Mouse (Mus musculus) liver, embryonic 11.5 days (tissue): ENCODE measurements at regions not wholly inside any gene's neighbourhood (a gene's known extent, or its start where the extent isn't known, plus 50 kb on each side); places are given as distances from the start of the nearest gene placed in this dataset.

Source experiments
- ATAC-seq: fragments of 200-750 bp; cut with Nextera tagmentation; replicated peaks from 2 replicates; pipeline ENCODE4 v1.8.0; 2017; ENCODE audit warnings: moderate number of reproducible peaks, mild to moderate bottlenecking, moderate TSS enrichment, moderate library complexity; ENCODE audit not compliant: low FRiP score
- DNase-seq: peaks from one replicate; pipeline ENCODE4 v3.0.0-alpha.2; 2017; ENCODE audit warnings: low spot score
- H3K27ac ChIP-seq: fragments of 300-500 bp; sonication (generic); 2 replicates; pipeline ENCODE4 v1.5.1; 2014; ENCODE audit warnings: mild to moderate bottlenecking, low read depth, low read length, control low read depth
- H3K27me3 ChIP-seq: fragments of 300-500 bp; sonication (generic); replicated peaks from 2 replicates; pipeline ENCODE4 v1.6.1; 2014; ENCODE audit warnings: low read length, mixed read lengths; ENCODE audit not compliant: control insufficient read depth, insufficient read depth
- H3K36me3 ChIP-seq: fragments of 300-500 bp; sonication (generic); 2 replicates; pipeline ENCODE4 v1.6.1; 2014; ENCODE audit warnings: mild to moderate bottlenecking, low read length, moderate library complexity, mixed read lengths; ENCODE audit not compliant: control insufficient read depth, insufficient read depth
- H3K4me1 ChIP-seq: fragments of 300-500 bp; sonication (generic); replicated peaks from 2 replicates; pipeline ENCODE4 v1.6.1; 2014; ENCODE audit warnings: low read length, mixed read lengths; ENCODE audit not compliant: control insufficient read depth, insufficient read depth
- H3K4me2 ChIP-seq: fragments of 300-500 bp; sonication (generic); 2 replicates; pipeline ENCODE4 v1.6.1; 2014; ENCODE audit warnings: mild to moderate bottlenecking, control low read depth, moderate library complexity
- H3K4me3 ChIP-seq: fragments of 300-500 bp; sonication (generic); 2 replicates; pipeline ENCODE4 v1.5.1; 2014; ENCODE audit warnings: low read depth, low read length, control low read depth
- H3K9ac ChIP-seq: fragments of 300-500 bp; sonication (generic); 2 replicates; pipeline ENCODE4 v1.6.1; 2014; ENCODE audit warnings: low read depth, low read length, control low read depth
- H3K9me3 ChIP-seq: fragments of 300-500 bp; sonication (generic); 2 replicates; pipeline ENCODE4 v1.6.1; 2016; ENCODE audit warnings: low read length, inconsistent platforms, mixed read lengths; ENCODE audit not compliant: control insufficient read depth
- WGBS: fragments of 180-500 bp; shearing (Covaris S2); extraction: QIAGEN DNeasy Blood & Tissue Kit; methylation state at CpG from one replicate; pipeline ENCODE4 v1.1.7; 2014; 5-methylcytosine and 5-hydroxymethylcytosine counted together

DNA sequence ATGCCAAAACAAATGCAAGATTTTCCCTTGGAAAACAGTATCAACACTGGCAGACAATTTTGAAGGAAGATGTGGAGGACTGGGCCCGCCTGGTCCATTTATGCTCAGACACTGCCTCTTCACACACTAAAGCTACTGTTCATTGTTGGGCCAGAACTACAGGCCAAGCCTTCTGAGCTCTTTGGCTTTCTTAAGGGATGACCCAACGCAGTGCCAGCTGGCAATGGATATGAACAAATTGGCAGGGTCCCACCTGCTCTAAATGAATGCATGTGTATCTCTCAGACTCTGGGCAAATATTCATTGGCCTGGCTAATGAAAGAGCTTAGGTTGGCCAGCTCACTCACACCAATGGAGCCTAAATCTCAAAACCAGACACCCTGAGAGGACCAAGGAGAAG, 190.0 kb upstream of the Sfrp2 start:
- WGBS = 85% methylated on average over 2 of the region's 2 CpGs
- H3K9ac ChIP-seq = no peak overlapping the region
- no peaks in the 10 kb centered on the region for H3K9me3 ChIP-seq
- H3K4me3 ChIP-seq = no peak overlapping the region
- no peaks in the 10 kb centered on the region for H3K27me3 ChIP-seq
- no peak overlapping the region for H3K4me2 ChIP-seq
- no peaks in the 10 kb centered on the region for H3K4me1 ChIP-seq
- no peak for DNase-seq
- H3K36me3 ChIP-seq = no peaks in the 10 kb centered on the region
- ATAC-seq = no peak
- no peak overlapping the region for H3K27ac ChIP-seq

DNA sequence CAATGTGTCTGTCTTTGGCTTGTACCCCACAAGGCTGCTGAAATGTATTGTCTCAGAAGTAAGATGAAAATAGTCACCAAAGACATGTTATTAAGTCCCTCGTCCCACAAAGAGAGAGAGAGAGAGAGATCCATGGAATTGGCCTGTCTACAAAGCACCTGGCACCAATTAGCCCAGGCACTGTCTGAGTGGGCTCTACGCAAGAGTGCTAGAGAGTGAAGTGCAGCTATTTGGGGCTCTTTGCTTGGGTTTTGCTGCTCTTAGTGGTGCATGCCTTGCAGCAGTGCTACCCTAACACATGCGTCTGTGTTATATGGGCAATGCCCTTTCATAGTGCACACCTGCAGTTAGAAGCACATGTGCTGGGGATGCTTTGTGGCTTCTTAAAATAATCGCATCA, 185.4 kb upstream of the Sfrp2 start:
- Histone ChIP-seq H3K36me3 (no peaks in the 10 kb centered on the region), H3K27me3 (no peaks in the 10 kb centered on the region), H3K4me3 (no peak overlapping the region), H3K4me1 (no peaks in the 10 kb centered on the region), H3K9ac (no peak overlapping the region), H3K9me3 (no peaks in the 10 kb centered on the region), H3K4me2 (no peak overlapping the region), H3K27ac (no peak overlapping the region)
- ATAC-seq (no peak), DNase-seq (no peak)
- WGBS = 74% methylated on average over 4 of the region's 4 CpGs

DNA sequence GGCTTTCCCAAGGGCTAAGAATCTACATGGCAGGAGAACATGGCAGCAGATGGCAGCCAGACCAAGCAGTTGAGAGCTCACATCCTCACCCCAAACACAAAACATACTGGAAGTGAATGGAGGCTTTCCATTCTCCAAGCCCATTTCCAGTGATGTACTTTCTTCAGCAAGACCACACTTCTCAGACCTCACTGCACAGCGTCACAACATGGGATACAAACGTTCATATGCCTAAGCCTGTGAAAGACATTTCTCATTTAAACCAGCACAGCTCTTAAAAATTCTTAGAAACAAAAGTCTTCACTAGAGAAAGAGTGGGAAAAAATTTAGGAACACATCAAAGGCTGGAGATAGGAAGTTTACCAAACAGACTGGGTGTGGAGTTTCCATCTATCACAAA, 183.9 kb upstream of the Sfrp2 start:
- WGBS = 59% methylated on average over 2 of the region's 2 CpGs
- Histone ChIP-seq H3K36me3 (no peaks in the 10 kb centered on the region), H3K4me3 (no peak overlapping the region), H3K27me3 (no peaks in the 10 kb centered on the region), H3K9me3 (no peaks in the 10 kb centered on the region), H3K4me2 (no peak overlapping the region), H3K4me1 (no peaks in the 10 kb centered on the region), H3K9ac (no peak overlapping the region), H3K27ac (no peak overlapping the region)
- DNase-seq (no peak), ATAC-seq (no peak)

DNA sequence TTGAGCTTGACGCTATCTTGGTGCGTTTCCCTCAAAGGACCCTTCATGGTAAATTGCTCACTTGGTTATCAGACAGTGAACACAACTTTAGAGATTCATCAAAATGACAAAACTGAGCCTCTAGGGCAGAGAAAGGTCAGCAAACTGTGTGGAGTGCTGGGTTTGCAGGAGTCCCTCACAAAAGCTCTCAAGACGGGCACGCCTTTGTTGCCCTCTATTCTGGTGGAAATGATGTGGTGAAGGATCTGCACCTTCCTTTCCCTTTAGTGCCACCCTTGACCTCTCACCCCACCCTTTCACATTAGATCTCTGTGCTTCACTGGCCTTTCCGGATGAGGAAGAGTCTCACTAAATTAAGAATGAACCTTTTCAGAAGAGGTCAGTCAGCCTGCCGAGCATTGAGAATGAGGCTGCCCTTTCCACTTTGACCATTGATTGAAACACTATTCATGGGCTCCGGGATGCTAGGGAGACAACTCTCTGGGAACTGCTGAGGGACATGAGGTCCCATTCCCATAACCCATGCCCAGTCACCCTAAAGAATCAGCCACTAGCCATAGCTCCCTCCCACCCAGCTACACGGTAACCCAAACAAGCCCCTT, 182.9 kb upstream of the Sfrp2 start:
- no peak overlapping the region for H3K4me3 ChIP-seq
- H3K36me3 ChIP-seq = no peaks in the 10 kb centered on the region
- H3K9ac ChIP-seq = no peak overlapping the region
- H3K27ac ChIP-seq = no peak overlapping the region
- no peaks in the 10 kb centered on the region for H3K4me1 ChIP-seq
- DNase-seq (no peak), ATAC-seq (no peak)
- no peaks in the 10 kb centered on the region for H3K9me3 ChIP-seq
- H3K4me2 ChIP-seq = no peak overlapping the region
- H3K27me3 ChIP-seq = no peaks in the 10 kb centered on the region
- 65% methylated on average over 8 of the region's 8 CpGs for WGBS

GRCm38 (mm10) chr3:83586086-83586485, 180.0 kb upstream of the Sfrp2 start:
- 84% methylated on average over 5 of the region's 5 CpGs for WGBS

DNA sequence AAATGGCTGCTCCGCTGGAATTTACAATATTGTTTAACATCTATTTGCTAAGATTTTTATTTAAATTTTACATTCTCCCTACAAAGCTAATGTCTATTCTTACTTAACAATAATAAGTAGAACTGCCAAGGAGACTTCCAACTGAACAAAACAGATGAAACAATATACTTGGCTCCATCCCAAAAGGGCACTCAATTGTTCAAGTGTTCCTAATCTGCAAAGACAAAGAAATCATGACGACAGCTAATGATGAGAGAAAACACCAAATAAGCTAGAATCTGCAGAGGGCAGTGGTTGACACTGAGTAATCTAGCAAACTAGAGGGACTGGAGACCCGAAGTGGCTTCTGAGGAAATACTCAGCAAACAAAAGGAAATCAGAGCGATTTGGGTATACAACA, 179.6 kb upstream of the Sfrp2 start:
- H3K9me3 ChIP-seq = no peaks in the 10 kb centered on the region; the same call in 1 of the 2 replicates
- H3K4me3 ChIP-seq = no peak overlapping the region
- ATAC-seq (no peak), DNase-seq (no peak)
- no peak overlapping the region for H3K9ac ChIP-seq
- H3K27ac ChIP-seq = no peak overlapping the region
- no peaks in the 10 kb centered on the region for H3K36me3 ChIP-seq
- no peaks in the 10 kb centered on the region for H3K4me1 ChIP-seq
- no peak overlapping the region for H3K4me2 ChIP-seq
- WGBS = 65% methylated on average over 4 of the region's 4 CpGs
- no peaks in the 10 kb centered on the region for H3K27me3 ChIP-seq

More at GRCm38 (mm10) chr3:83586086-83586485, 180.0 kb upstream of the Sfrp2 start:
- Histone ChIP-seq H3K36me3 (no peaks in the 10 kb centered on the region), H3K4me2 (no peak overlapping the region), H3K4me1 (no peaks in the 10 kb centered on the region), H3K27me3 (no peaks in the 10 kb centered on the region), H3K9ac (no peak overlapping the region), H3K9me3 (no peaks in the 10 kb centered on the region), H3K27ac (no peak overlapping the region), H3K4me3 (no peak overlapping the region)
- DNase-seq = no peak
- ATAC-seq = no peak

DNA sequence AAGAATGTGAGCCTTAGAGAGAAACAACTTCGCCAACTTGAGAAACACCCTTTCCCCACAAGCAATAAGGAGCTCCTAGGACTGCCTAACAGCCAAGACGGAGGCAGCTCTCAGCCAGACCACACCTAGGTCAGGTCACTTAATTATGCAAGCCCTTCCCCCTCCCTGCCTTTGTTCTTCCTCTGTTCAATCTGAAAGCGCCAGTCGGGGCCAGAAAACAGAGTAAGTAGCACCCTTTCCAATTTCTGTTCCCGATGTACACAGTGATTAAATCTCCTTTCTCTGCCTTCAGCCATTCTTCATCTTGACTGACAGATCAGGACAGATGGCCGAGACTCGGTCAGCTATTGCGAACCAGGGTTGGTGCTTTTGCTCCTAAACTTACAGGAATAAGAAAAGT, 177.0 kb upstream of the Sfrp2 start:
- ATAC-seq (no peak), DNase-seq (no peak)
- Histone ChIP-seq H3K36me3 (no peaks in the 10 kb centered on the region), H3K27me3 (no peaks in the 10 kb centered on the region), H3K4me3 (no peak overlapping the region), H3K27ac (no peak overlapping the region), H3K9me3 (peaks cover 2% of the 10 kb centered on the region; the same call in 1 of the 2 replicates), H3K9ac (no peak overlapping the region), H3K4me1 (no peaks in the 10 kb centered on the region), H3K4me2 (no peak overlapping the region)
- 44% methylated on average over 8 of the region's 8 CpGs for WGBS

DNA sequence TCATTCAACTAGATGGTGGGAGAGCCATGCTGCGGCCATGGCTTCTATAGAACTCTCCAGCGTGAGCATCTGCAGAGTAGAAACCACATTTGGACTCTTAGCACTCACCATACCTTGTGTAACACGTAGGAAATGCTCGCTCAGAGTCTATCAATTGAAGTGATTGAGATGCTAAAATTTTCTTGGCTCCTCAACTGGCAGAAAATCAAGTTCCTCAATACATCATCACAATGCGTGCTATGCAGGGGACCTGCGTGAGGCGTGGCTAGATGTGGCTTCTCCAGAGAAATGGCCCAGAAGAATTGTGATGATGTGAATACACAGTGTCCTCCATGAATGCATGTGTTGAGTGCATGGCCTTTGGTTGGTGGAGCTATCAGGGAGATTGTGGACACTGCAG, 174.9 kb upstream of the Sfrp2 start:
- Histone ChIP-seq H3K27ac (no peak overlapping the region), H3K4me2 (no peak overlapping the region), H3K9ac (no peak overlapping the region), H3K4me1 (no peaks in the 10 kb centered on the region), H3K27me3 (no peaks in the 10 kb centered on the region), H3K36me3 (no peaks in the 10 kb centered on the region), H3K4me3 (no peak overlapping the region), H3K9me3 (peaks cover 2% of the 10 kb centered on the region; the same call in 1 of the 2 replicates)
- 86% methylated on average over 7 of the region's 7 CpGs for WGBS
- no peak for DNase-seq
- no peak for ATAC-seq

GRCm38 (mm10) chr3:83593321-83593720, 172.8 kb upstream of the Sfrp2 start:
- Histone ChIP-seq H3K9me3 (peaks cover 2% of the 10 kb centered on the region; the same call in 1 of the 2 replicates), H3K4me2 (no peak overlapping the region), H3K36me3 (no peaks in the 10 kb centered on the region), H3K9ac (no peak overlapping the region), H3K4me3 (no peak overlapping the region), H3K4me1 (no peaks in the 10 kb centered on the region), H3K27me3 (no peaks in the 10 kb centered on the region), H3K27ac (no peak overlapping the region)
- 76% methylated on average over 5 of the region's 5 CpGs for WGBS
- DNase-seq (no peak), ATAC-seq (no peak)
